ENCODE assay signal across 11 mouse cellular contexts in the genomic region with DNA sequence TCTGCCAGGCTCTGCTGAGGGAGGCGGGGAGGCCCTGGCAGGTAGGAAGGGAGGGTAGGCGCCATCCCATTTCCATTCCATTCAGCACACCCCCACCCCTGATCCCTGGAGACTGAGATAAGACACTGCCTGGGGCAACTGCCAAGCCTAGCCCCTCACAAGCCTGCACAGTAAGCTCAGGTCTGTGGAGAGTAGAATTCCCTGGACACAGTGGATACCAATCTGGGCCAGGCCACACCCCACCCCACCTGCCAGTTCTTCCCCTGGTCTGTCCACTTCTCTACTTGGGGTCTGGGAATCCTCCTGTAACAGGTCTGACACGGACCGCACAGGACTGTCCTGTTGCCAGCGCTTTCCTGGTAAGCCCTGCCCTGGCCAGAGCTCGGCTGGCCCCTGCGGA. TPM values are rescaled to one million over a fixed set of nuclear protein-coding genes. Genes with fewer than 3 reads are reported as not detected.
DNase-seq lines count a peak whose midpoint lies in the region; ATAC-seq lines count a peak whose summit lies in the region.
"Had no signal": no experiment of that assay in that cellular context is flagged by ENCODE, and none has a peak within 500 bp of the region (broad histone marks: within the 10 kb centered on the region; RNA-seq: fewer than 3 reads in every experiment).

No protein-coding gene starts in this region.

- H3K9ac ChIP-seq in neural tube, embryonic 11.5 days (ENCODE audit: low read length), result no peak overlapping the region; the same call in 1 of the 2 replicates
- H3K9ac ChIP-seq in stomach, embryonic 16.5 days (ENCODE audit: low read length), result peak overlapping the region; percentile 29; the same call in 1 of the 2 replicates

- peaks cover 7% of the 10 kb centered on the region for H3K4me1 ChIP-seq in neural tube, embryonic 11.5 days (ENCODE audit: control insufficient read depth, insufficient read depth, low read length)
- H3K4me1 ChIP-seq in limb, embryonic 10.5 days, result peaks cover 55% of the 10 kb centered on the region
- H3K4me1 ChIP-seq in stomach, embryonic 16.5 days (ENCODE audit: control insufficient read depth, insufficient read depth, low read length), result peaks cover 33% of the 10 kb centered on the region

- no peak for ATAC-seq in cerebellum, adult (ENCODE audit: insufficient number of reproducible peaks, low FRiP score, low TSS enrichment)
- ATAC-seq in neural tube, embryonic 11.5 days (ENCODE audit: insufficient read depth, low FRiP score, low TSS enrichment), result no peak
- no peak for ATAC-seq in stomach, embryonic 16.5 days (ENCODE audit: insufficient read depth, low FRiP score)

- peaks cover 3% of the 10 kb centered on the region for H3K36me3 ChIP-seq in neural tube, embryonic 11.5 days (ENCODE audit: control insufficient read depth, insufficient read depth, low read length)
- peaks cover 57% of the 10 kb centered on the region for H3K36me3 ChIP-seq in limb, embryonic 10.5 days
- H3K36me3 ChIP-seq in stomach, embryonic 16.5 days (ENCODE audit: control insufficient read depth, insufficient read depth, low read length), result 0 out of 2 replicates have a peak, but pooled peaks cover 4% of the 10 kb centered on the region

- H3K4me3 ChIP-seq in neural tube, embryonic 11.5 days (ENCODE audit: low read depth, low read length), result no peak overlapping the region
- no peak overlapping the region for H3K4me3 ChIP-seq in limb, embryonic 10.5 days
- no peak overlapping the region for H3K4me3 ChIP-seq in stomach, embryonic 16.5 days (replicated peaks; ENCODE audit: low read length)

- 67% methylated on average over 7 of the region's 7 CpGs for WGBS in neural tube, embryonic 11.5 days
- 64% methylated on average over 7 of the region's 7 CpGs for WGBS in limb, embryonic 10.5 days
- whole genome bisulfite sequencing in stomach, embryonic 16.5 days, result 58% methylated on average over 7 of the region's 7 CpGs

- H3K4me2 ChIP-seq in neural tube, embryonic 11.5 days (ENCODE audit: low read depth), result peak overlapping the region; percentile 66; the same call in 1 of the 2 replicates
- no peak overlapping the region for H3K4me2 ChIP-seq in stomach, embryonic 16.5 days (ENCODE audit: low read depth, low read length)

- DNase-seq in cerebellum, postnatal 10 days, result peak; percentile 34 to 39
- DNase-seq in neural tube, embryonic 11.5 days (ENCODE audit: low spot score), result no peak
- no peak for DNase-seq in neural tube, embryonic 10.5 days (ENCODE audit: extremely low spot score, low spot score)
- DNase-seq in limb, embryonic 10.5 days (ENCODE audit: low spot score), result no peak
- no peak for DNase-seq in right cerebral cortex, adult 18-20 months
- DNase-seq in Muller cell, postnatal 12 days (ENCODE audit: inconsistent ontology term), result no peak
- DNase-seq: adrenal gland, postnatal 14 days; cerebellum, postnatal 14 days; left cerebral cortex, postnatal 4 days had no signal

- no peaks in the 10 kb centered on the region for H3K27me3 ChIP-seq in neural tube, embryonic 11.5 days (ENCODE audit: control insufficient read depth, insufficient read depth, low read length)
- 0 out of 2 replicates have a peak, but pooled peaks cover 6% of the 10 kb centered on the region for H3K27me3 ChIP-seq in limb, embryonic 10.5 days (ENCODE audit: low read depth, poor library complexity, severe bottlenecking)
- H3K27me3 ChIP-seq in stomach, embryonic 16.5 days (ENCODE audit: control insufficient read depth, insufficient read depth, low read length), result no peaks in the 10 kb centered on the region

- H3K27ac ChIP-seq in neural tube, embryonic 11.5 days (ENCODE audit: low read depth, low read length), result no peak overlapping the region
- peak overlapping the region; percentile 84; the same call in 1 of the 2 replicates for H3K27ac ChIP-seq in limb, embryonic 10.5 days
- H3K27ac ChIP-seq in stomach, embryonic 16.5 days (ENCODE audit: low read length), result no peak overlapping the region

- H3K9me3 ChIP-seq in neural tube, embryonic 11.5 days (ENCODE audit: control insufficient read depth, low read length), result no peaks in the 10 kb centered on the region
- no peaks in the 10 kb centered on the region for H3K9me3 ChIP-seq in limb, embryonic 10.5 days (replicated peaks)
- H3K9me3 ChIP-seq in stomach, embryonic 16.5 days (replicated peaks; ENCODE audit: control insufficient read depth, low read length), result no peaks in the 10 kb centered on the region

RNA-seq across cellular contexts. Expression of a gene that starts 7.0 kb away (rescaled TPM):
- 16.3 and 18.5 TPM in 2 replicates for polyA plus RNA-seq in neural tube, embryonic 11.5 days (2014; fragmentation: Nextera tagmentation; extraction: Ambion mirVana)
- 23.4 and 33.1 TPM in 2 replicates for polyA plus RNA-seq in limb, embryonic 10.5 days (2016; fragmentation: Nextera tagmentation; extraction: Ambion mirVana)
- polyA plus RNA-seq in stomach, embryonic 16.5 days (2015; fragmentation: Nextera tagmentation; extraction: Ambion mirVana), result 28.8 and 29.5 TPM in 2 replicates

RNA-seq across cellular contexts. Expression of a gene that starts 11.9 kb away (rescaled TPM):
- polyA plus RNA-seq in neural tube, embryonic 11.5 days (2014; fragmentation: Nextera tagmentation; extraction: Ambion mirVana), result 153 TPM in 2 replicates
- polyA plus RNA-seq in limb, embryonic 10.5 days (2016; fragmentation: Nextera tagmentation; extraction: Ambion mirVana), result 201 and 208 TPM in 2 replicates
- polyA plus RNA-seq in stomach, embryonic 16.5 days (2015; fragmentation: Nextera tagmentation; extraction: Ambion mirVana), result 128 and 129 TPM in 2 replicates

RNA-seq across cellular contexts. Expression of a gene that starts 31.0 kb away (rescaled TPM):
- 160 and 168 TPM in 2 replicates for polyA plus RNA-seq in neural tube, embryonic 11.5 days (2014; fragmentation: Nextera tagmentation; extraction: Ambion mirVana)
- 195 and 198 TPM in 2 replicates for polyA plus RNA-seq in limb, embryonic 10.5 days (2016; fragmentation: Nextera tagmentation; extraction: Ambion mirVana)
- polyA plus RNA-seq in stomach, embryonic 16.5 days (2015; fragmentation: Nextera tagmentation; extraction: Ambion mirVana), result 78.3 and 84.7 TPM in 2 replicates

RNA-seq across cellular contexts. Expression of a gene that starts 31.0 kb away (rescaled TPM):
- 54.0 and 59.3 TPM in 2 replicates for polyA plus RNA-seq in neural tube, embryonic 11.5 days (2014; fragmentation: Nextera tagmentation; extraction: Ambion mirVana)
- polyA plus RNA-seq in limb, embryonic 10.5 days (2016; fragmentation: Nextera tagmentation; extraction: Ambion mirVana), result 51.2 and 65.5 TPM in 2 replicates
- 84.6 and 94.3 TPM in 2 replicates for polyA plus RNA-seq in stomach, embryonic 16.5 days (2015; fragmentation: Nextera tagmentation; extraction: Ambion mirVana)

RNA-seq across cellular contexts. Expression of a gene that starts 48.8 kb away (rescaled TPM):
- 20.1 and 20.2 TPM in 2 replicates for polyA plus RNA-seq in neural tube, embryonic 11.5 days (2014; fragmentation: Nextera tagmentation; extraction: Ambion mirVana)
- polyA plus RNA-seq in limb, embryonic 10.5 days (2016; fragmentation: Nextera tagmentation; extraction: Ambion mirVana), result 27.0 and 32.3 TPM in 2 replicates
- 10.9 and 14.8 TPM in 2 replicates for polyA plus RNA-seq in stomach, embryonic 16.5 days (2015; fragmentation: Nextera tagmentation; extraction: Ambion mirVana)

Comparison
In these comparisons a context has a peak if more than half of its experiments do, and no peak if none do; other contexts are left out.
1. DNase-seq: peak in cerebellum, postnatal 10 days (2 of 2); none in neural tube, embryonic 11.5 days (single experiment), neural tube, embryonic 10.5 days (single experiment), limb, embryonic 10.5 days (single experiment), right cerebral cortex, adult 18-20 months (single experiment) and Muller cell, postnatal 12 days (single experiment).